Mouse (Mus musculus) forebrain, postnatal 0 days (tissue): ENCODE data around the gene Slain2. TPM values are rescaled to one million over a fixed set of nuclear protein-coding genes. Genes with fewer than 3 reads are reported as not detected.
"Not testable (repeated sequence)": the region's sequence is repeated elsewhere in the genome, so short reads cannot be mapped to it uniquely, and the experiment has no call there.

Experiments used
- ATAC-seq: fragments of 200-750 bp; cut with Nextera tagmentation; 2 replicates; pipeline ENCODE4 v1.8.0; 2017; ENCODE audit warnings: mild to moderate bottlenecking, moderate library complexity
- DNase-seq: peaks from one replicate; pipeline ENCODE4 v3.0.0-alpha.2; 2015
- H3K27ac ChIP-seq: fragments of 300-500 bp; sonication (generic); 2 replicates; pipeline ENCODE4 v1.5.1; 2014; ENCODE audit warnings: low read depth, mild to moderate bottlenecking, antibody characterized with exemption, low read length, moderate library complexity, mixed read lengths
- H3K27me3 ChIP-seq: fragments of 300-500 bp; sonication (generic); 2 replicates; pipeline ENCODE4 v1.6.1; 2014; ENCODE audit warnings: mild to moderate bottlenecking, low read length, mixed read lengths; ENCODE audit not compliant: insufficient read depth
- H3K36me3 ChIP-seq: fragments of 300-500 bp; sonication (generic); 2 replicates; pipeline ENCODE4 v1.6.1; 2014; ENCODE audit warnings: mild to moderate bottlenecking, moderate library complexity; ENCODE audit not compliant: insufficient read depth
- H3K4me1 ChIP-seq: fragments of 300-500 bp; sonication (generic); 2 replicates; pipeline ENCODE4 v1.6.1; 2014; ENCODE audit warnings: antibody characterized with exemption; ENCODE audit not compliant: insufficient read depth
- H3K4me2 ChIP-seq: fragments of 300-500 bp; sonication (generic); 2 replicates; pipeline ENCODE4 v1.6.1; 2014; ENCODE audit warnings: low read depth, mild to moderate bottlenecking, moderate library complexity
- H3K4me3 ChIP-seq: fragments of 300-500 bp; sonication (generic); 2 replicates; pipeline ENCODE4 v1.5.1; 2014; ENCODE audit warnings: low read depth, low read length, mixed read lengths
- H3K9ac ChIP-seq: fragments of 300-500 bp; sonication (generic); 2 replicates; pipeline ENCODE4 v1.6.1; 2014; ENCODE audit warnings: mild to moderate bottlenecking
- H3K9me3 ChIP-seq: fragments of 300-500 bp; sonication (generic); 2 replicates; pipeline ENCODE4 v1.6.1; 2016; ENCODE audit warnings: low read length
- CTCF ChIP-seq: sonication (generic); IDR thresholded peaks from 2 replicates; pipeline ENCODE4 v1.5.1; 2016; ENCODE audit warnings: antibody characterized with exemption, control low read depth, low read depth
- WGBS: fragments of 180-500 bp; shearing (Covaris S2); extraction: QIAGEN DNeasy Blood & Tissue Kit; methylation state at CpG from one replicate; pipeline ENCODE4 v1.1.7; 2014; 5-methylcytosine and 5-hydroxymethylcytosine counted together
- polyA plus RNA-seq: library from polyadenylated mRNA; unstranded; fragments of >200 nt; fragmentation: Nextera tagmentation; extraction: Ambion mirVana; gene quantifications from 2 replicates; pipeline ENCODE4 v1.2.1, GENCODE M21; 2015
- total RNA-seq: library from RNA; depleted of rRNA; stranded (reverse); fragments of >200 nt; gene quantifications from 2 replicates; pipeline ENCODE4 v1.2.3, GENCODE M21; 2014

The Slain2 gene
- total and polyA plus RNA-seq, 2 experiments from 2014 or later = 12.7 to 48.2 TPM

DNA sequence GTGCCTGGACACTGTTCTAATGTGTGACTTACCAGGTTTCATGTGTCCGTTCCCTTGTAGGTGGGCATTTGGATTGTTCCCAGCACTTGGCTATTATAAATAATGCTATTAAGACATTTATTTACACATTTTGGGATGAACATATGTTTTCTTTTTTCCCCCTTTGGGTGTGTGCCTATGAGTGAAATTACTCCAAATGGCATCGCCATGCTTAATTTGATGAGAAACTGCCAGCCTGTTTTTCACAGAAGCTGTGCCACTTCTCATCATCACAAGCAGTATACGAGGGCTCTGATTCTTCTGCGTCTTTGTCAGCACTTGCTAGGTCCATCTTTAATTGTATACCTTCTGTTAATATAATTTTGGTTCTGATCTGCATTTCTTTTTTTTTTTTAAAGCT lies 6.3 kb downstream of the Slain2 start:
- no peak for ATAC-seq
- no peaks in the 10 kb centered on the region for H3K36me3 ChIP-seq
- DNase-seq = peak; percentile 24
- TF ChIP-seq CTCF = no peak
- H3K4me1 ChIP-seq = peaks cover 15% of the 10 kb centered on the region
- H3K27ac ChIP-seq = no peak overlapping the region
- WGBS = 54% methylated on average over 4 of the region's 4 CpGs
- H3K27me3 ChIP-seq = no peaks in the 10 kb centered on the region
- no peaks in the 10 kb centered on the region for H3K9me3 ChIP-seq
- no peak overlapping the region for H3K4me3 ChIP-seq
- H3K4me2 ChIP-seq = no peak overlapping the region
- no peak overlapping the region for H3K9ac ChIP-seq

DNA sequence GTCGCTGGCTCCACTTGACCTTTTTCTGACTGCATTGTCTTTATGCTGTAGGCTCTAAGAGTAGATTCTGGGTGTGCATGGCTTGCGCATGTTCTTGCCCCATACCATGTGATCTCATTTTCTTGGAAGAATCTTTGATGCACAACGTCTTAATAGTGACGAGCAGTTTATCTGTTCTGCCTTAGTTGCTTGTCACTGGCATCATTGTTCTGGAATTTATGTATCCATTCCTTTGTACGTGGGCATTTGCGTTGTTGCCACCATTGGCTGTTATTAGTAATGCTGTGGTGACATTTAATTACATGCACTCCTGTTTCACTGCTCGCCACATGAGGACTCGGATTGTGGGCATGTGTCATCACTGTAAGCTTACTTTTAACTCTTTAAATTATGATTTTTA lies 7.1 kb downstream of the Slain2 start:
- no peaks in the 10 kb centered on the region for H3K9me3 ChIP-seq
- H3K27ac ChIP-seq = no peak overlapping the region
- WGBS = 91% methylated on average over 8 of the region's 8 CpGs
- no peak overlapping the region for H3K4me3 ChIP-seq
- no peaks in the 10 kb centered on the region for H3K36me3 ChIP-seq
- H3K4me1 ChIP-seq = peaks cover 11% of the 10 kb centered on the region
- H3K27me3 ChIP-seq = no peaks in the 10 kb centered on the region
- ATAC-seq (no peak), DNase-seq (no peak)
- no peak for TF ChIP-seq CTCF
- H3K4me2 ChIP-seq = no peak overlapping the region
- no peak overlapping the region for H3K9ac ChIP-seq

DNA sequence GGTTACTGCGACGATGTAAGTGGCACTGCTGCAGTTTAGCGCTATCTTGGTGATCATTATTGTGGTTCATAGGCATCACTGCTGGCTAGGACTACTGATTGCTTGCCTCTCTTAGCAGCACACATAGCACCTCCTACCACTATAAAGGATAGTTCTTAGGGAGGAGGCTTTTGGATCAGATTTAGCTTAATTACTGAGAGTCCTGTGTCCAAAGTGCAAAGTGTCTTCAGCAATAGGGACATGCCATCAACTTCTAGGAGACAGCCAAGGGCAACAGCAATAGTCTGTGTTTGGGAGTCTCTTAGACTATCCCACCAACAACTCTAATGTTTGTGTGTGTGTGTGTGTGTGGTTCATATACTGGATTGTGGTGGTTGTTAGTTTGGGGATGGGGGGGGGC lies 8.7 kb downstream of the Slain2 start:
- Histone ChIP-seq H3K4me3 (no peak overlapping the region), H3K9me3 (no peaks in the 10 kb centered on the region), H3K4me1 (no peaks in the 10 kb centered on the region), H3K4me2 (no peak overlapping the region), H3K27ac (no peak overlapping the region), H3K9ac (no peak overlapping the region), H3K36me3 (no peaks in the 10 kb centered on the region), H3K27me3 (no peaks in the 10 kb centered on the region)
- DNase-seq = no peak
- 97% methylated on average over 3 of the region's 3 CpGs for WGBS
- TF ChIP-seq CTCF = no peak
- ATAC-seq = no peak

- ATAC-seq = no peak
- no peaks in the 10 kb centered on the region for H3K36me3 ChIP-seq
- no peaks in the 10 kb centered on the region for H3K9me3 ChIP-seq
Measured at GRCm38 (mm10) chr5:72927074-72927473, 13.0 kb downstream of the Slain2 start.

DNA sequence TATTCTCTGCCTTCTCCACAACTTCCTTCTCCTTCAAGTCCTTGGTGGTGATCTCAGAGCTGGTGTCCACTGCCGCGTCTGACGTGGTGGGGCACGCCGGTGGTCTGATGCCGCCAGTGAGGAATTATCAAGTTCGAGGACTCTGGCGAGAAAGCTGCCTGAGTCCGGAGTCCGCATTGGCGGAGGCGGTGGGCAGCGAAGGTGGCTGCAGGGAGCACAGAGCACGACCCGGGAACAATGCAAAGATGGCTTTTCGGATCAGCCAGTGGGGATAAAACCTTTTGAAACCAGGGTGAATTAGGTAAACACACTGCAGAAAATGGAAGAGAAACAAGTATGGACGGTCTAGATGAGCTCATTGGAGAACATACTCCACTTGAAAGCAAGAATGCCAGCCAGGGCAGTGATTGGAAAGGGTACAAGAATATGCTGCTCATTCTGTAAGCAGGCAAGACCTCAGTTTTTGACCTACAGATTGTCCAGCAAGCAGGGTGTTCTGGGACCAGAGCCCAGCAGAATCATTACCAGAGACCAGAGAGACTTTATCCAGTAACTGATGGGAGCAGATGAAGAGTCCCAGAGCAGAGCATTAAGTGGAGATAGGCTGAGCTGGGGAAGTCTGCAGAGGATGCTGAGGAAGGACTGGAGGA lies 19.0 kb downstream of the Slain2 start:
- H3K4me3 ChIP-seq = no peak overlapping the region
- H3K4me2 ChIP-seq = no peak overlapping the region
- no peaks in the 10 kb centered on the region for H3K9me3 ChIP-seq
- peaks cover 3% of the 10 kb centered on the region; the same call in 1 of the 2 replicates for H3K36me3 ChIP-seq
- no peak for DNase-seq
- 95% methylated on average over 17 of the region's 17 CpGs for WGBS
- H3K27ac ChIP-seq = no peak overlapping the region
- H3K4me1 ChIP-seq = no peaks in the 10 kb centered on the region
- H3K27me3 ChIP-seq = no peaks in the 10 kb centered on the region
- no peak for TF ChIP-seq CTCF
- no peak overlapping the region for H3K9ac ChIP-seq
- no peak for ATAC-seq

More at GRCm38 (mm10) chr5:72927074-72927473, 13.0 kb downstream of the Slain2 start:
- Histone ChIP-seq H3K4me2 (no peak overlapping the region), H3K27me3 (no peaks in the 10 kb centered on the region), H3K9ac (no peak overlapping the region), H3K4me1 (no peaks in the 10 kb centered on the region), H3K4me3 (no peak overlapping the region), H3K27ac (no peak overlapping the region)
- DNase-seq = no peak
- TF ChIP-seq CTCF = no peak

DNA sequence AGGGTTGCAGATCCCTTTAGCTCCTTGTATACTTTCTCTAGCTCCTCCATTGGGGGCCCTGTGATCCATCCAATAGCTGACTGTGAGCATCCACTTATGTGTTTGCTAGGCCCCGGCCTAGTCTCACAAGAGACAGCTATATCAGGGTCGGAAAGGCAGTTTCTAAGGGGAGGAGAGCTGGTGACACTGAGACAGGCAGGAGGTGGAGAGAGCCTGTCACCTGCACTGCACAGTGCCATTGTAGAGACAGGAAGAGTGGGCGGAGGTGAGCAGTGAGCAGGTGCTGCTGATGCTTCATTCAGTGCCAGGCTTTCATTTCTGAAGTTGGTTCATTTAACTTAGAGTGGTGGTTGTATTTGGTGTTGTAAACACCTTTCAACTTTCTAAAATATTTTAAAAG lies 24.3 kb downstream of the Slain2 start:
- not testable (repeated sequence) for H3K36me3 ChIP-seq
- 94% methylated on average over 3 of the region's 3 CpGs for WGBS

GRCm38 (mm10) chr5:72939311-72939710 lies 25.2 kb downstream of the Slain2 start:
- no peaks in the 10 kb centered on the region for H3K27me3 ChIP-seq
- H3K4me1 ChIP-seq = no peaks in the 10 kb centered on the region
- 97% methylated on average over 2 of the region's 2 CpGs for WGBS
- DNase-seq (no peak), ATAC-seq (no peak)
- H3K4me3 ChIP-seq = no peak overlapping the region
- H3K36me3 ChIP-seq = no peaks in the 10 kb centered on the region
- H3K4me2 ChIP-seq = no peak overlapping the region
- H3K27ac ChIP-seq = no peak overlapping the region
- TF ChIP-seq CTCF = no peak
- no peak overlapping the region for H3K9ac ChIP-seq
- H3K9me3 ChIP-seq = no peaks in the 10 kb centered on the region

More for the DNA sequence above, 24.3 kb downstream of the Slain2 start:
- H3K9ac ChIP-seq, H3K27me3 ChIP-seq, H3K9me3 ChIP-seq, H3K4me1 ChIP-seq, H3K4me2 ChIP-seq, ATAC-seq, H3K4me3 ChIP-seq, DNase-seq, H3K27ac ChIP-seq: not testable (repeated sequence)
